Mouse (Mus musculus): ENCODE results near the gene Ndufv3. TPM values are rescaled to one million over a fixed set of nuclear protein-coding genes. Genes with fewer than 3 reads are reported as not detected.
"Not testable (repeated sequence)": the region's sequence is repeated elsewhere in the genome, so short reads cannot be mapped to it uniquely, and the experiment has no call there.

Ndufv3 gene
- polyA plus RNA-seq, 1 experiment from 2014 or later, result 225 TPM

DNA sequence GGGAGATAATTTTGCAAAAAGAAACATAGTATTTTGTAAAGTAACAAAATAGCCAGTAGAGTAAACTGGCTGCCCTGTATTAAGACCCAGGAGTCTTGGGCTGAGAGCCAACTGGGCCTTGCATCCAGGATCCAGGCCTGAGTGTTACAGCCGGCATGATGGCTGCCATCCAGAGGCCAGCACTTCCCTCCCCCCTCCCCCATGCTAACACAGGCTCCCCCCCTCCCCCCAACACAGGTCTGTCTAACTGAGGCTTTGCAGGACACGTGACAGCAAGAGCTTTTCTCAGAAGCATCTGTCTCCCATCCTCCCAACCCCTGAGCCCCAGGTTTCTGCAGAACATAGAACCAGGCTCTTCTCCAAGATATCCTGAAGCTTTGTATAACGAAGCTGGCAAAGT lies 980 bp downstream of the Ndufv3 start:
- no peaks in the 10 kb centered on the region for H3K9me3 ChIP-seq (ENCODE audit: control insufficient read depth, low read length)
- no peaks in the 10 kb centered on the region; the same call in 1 of the 2 replicates for H3K4me1 ChIP-seq (replicated peaks; ENCODE audit: control insufficient read depth, insufficient read depth, low read length)
- 19% methylated on average over 3 of the region's 3 CpGs for WGBS
- H3K27ac ChIP-seq (ENCODE audit: low read depth, low read length), result no peak overlapping the region
- peak overlapping the region; percentile 73 for H3K4me3 ChIP-seq (ENCODE audit: low read depth, low read length)
- peak overlapping the region; percentile 55 for H3K4me2 ChIP-seq (ENCODE audit: low read depth, low read length, severe bottlenecking)
- H3K36me3 ChIP-seq (ENCODE audit: control insufficient read depth, insufficient read depth, low read length), result no peaks in the 10 kb centered on the region; the same call in 1 of the 2 replicates
- no peaks in the 10 kb centered on the region for H3K27me3 ChIP-seq (ENCODE audit: control insufficient read depth, insufficient read depth, low read length)
- peak; percentile 64 for DNase-seq (ENCODE audit: low spot score)
- H3K9ac ChIP-seq (ENCODE audit: low read length), result peak overlapping the region; percentile 14; the same call in 1 of the 2 replicates
- ATAC-seq (replicated peaks; ENCODE audit: low FRiP score), result no peak

DNA sequence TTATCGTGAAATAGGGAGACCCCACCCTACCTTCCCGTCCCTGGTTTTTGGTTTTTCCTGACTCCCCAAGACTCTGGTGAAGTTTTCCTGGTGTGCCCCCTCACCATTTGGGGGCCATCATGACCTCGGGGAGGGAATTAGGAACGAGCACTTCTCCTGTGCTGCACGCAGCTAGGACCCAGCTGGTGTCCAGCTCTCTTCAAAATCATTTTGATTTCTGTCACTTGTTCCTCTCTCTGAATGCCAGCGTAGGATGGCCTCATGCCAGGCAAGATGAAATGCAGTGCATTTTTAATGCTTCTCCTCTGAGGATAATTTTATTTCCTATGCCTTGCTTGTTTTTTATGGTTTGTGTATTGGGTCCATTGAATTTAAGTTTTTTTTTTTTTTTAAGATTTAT lies 2.0 kb downstream of the Ndufv3 start:
- no peak for ATAC-seq (replicated peaks; ENCODE audit: low FRiP score)
- no peaks in the 10 kb centered on the region; the same call in 1 of the 2 replicates for H3K4me1 ChIP-seq (replicated peaks; ENCODE audit: control insufficient read depth, insufficient read depth, low read length)
- H3K9ac ChIP-seq (ENCODE audit: low read length), result no peak overlapping the region
- 93% methylated on average over 6 of the region's 6 CpGs for WGBS
- no peaks in the 10 kb centered on the region for H3K27me3 ChIP-seq (ENCODE audit: control insufficient read depth, insufficient read depth, low read length)
- no peak overlapping the region for H3K27ac ChIP-seq (ENCODE audit: low read depth, low read length)
- no peaks in the 10 kb centered on the region for H3K9me3 ChIP-seq (ENCODE audit: control insufficient read depth, low read length)
- H3K4me3 ChIP-seq (ENCODE audit: low read depth, low read length), result no peak overlapping the region
- H3K4me2 ChIP-seq (ENCODE audit: low read depth, low read length, severe bottlenecking), result no peak overlapping the region
- no peak for DNase-seq (ENCODE audit: low spot score)
- H3K36me3 ChIP-seq (ENCODE audit: control insufficient read depth, insufficient read depth, low read length), result no peaks in the 10 kb centered on the region; the same call in 1 of the 2 replicates

DNA sequence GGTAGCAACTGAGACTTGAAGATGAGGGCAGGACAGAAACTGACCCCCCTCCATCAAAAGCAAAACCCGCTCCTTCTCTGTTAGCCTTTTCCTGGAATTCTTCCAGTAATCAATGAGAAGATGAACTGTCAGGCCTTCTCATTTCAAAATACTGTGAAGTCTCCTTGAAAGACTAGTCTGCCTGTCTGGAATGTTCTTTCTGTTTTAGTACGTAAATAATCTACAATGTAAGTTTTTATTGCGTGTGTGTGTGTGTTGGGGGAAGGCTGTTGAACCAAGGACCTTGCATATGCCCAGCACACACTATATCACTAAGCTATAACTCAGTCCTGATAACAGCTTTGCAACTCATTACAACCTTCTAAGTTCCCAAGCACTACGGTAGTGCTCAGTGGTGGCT lies 5.2 kb downstream of the Ndufv3 start:
- H3K4me3 ChIP-seq (ENCODE audit: low read depth, low read length), result no peak overlapping the region
- 97% methylated on average over 4 of the region's 4 CpGs for WGBS
- H3K27ac ChIP-seq (ENCODE audit: low read depth, low read length), result no peak overlapping the region
- no peak overlapping the region for H3K9ac ChIP-seq (ENCODE audit: low read length)
- peaks cover 3% of the 10 kb centered on the region; the same call in 1 of the 2 replicates for H3K36me3 ChIP-seq (ENCODE audit: control insufficient read depth, insufficient read depth, low read length)
- ATAC-seq (replicated peaks; ENCODE audit: low FRiP score) (no peak), DNase-seq (ENCODE audit: low spot score) (no peak)
- H3K27me3 ChIP-seq (ENCODE audit: control insufficient read depth, insufficient read depth, low read length), result no peaks in the 10 kb centered on the region
- H3K4me1 ChIP-seq (replicated peaks; ENCODE audit: control insufficient read depth, insufficient read depth, low read length), result no peaks in the 10 kb centered on the region; the same call in 1 of the 2 replicates
- no peaks in the 10 kb centered on the region for H3K9me3 ChIP-seq (ENCODE audit: control insufficient read depth, low read length)
- no peak overlapping the region for H3K4me2 ChIP-seq (ENCODE audit: low read depth, low read length, severe bottlenecking)

DNA sequence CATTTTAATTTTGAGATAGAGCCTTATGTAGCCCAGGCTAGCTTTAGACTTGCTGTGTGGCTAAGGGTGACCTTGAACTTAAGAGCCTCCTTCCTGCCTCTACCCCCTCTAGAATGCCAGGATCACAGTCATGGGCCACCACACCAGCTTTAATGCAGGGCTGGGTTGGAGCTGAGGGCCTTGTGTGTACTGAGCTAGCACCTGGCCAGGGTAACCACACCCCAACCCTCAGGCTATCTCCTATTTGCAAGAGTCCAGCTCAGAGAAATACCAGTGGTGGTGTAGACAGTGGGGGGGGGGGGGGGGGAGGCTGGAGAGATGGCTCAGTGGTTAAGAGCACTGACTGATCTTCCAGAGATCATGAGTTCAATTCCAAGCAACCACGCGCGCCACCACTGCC lies 5.9 kb downstream of the Ndufv3 start:
- no peaks in the 10 kb centered on the region for H3K9me3 ChIP-seq (ENCODE audit: control insufficient read depth, low read length)
- no peak overlapping the region for H3K4me2 ChIP-seq (ENCODE audit: low read depth, low read length, severe bottlenecking)
- WGBS, result 100% methylated on average over 3 of the region's 3 CpGs
- ATAC-seq (replicated peaks; ENCODE audit: low FRiP score) (no peak), DNase-seq (ENCODE audit: low spot score) (no peak)
- H3K27ac ChIP-seq (ENCODE audit: low read depth, low read length), result no peak overlapping the region
- no peak overlapping the region for H3K9ac ChIP-seq (ENCODE audit: low read length)
- peaks cover 3% of the 10 kb centered on the region; the same call in 1 of the 2 replicates for H3K36me3 ChIP-seq (ENCODE audit: control insufficient read depth, insufficient read depth, low read length)
- H3K4me1 ChIP-seq (replicated peaks; ENCODE audit: control insufficient read depth, insufficient read depth, low read length), result no peaks in the 10 kb centered on the region; the same call in 1 of the 2 replicates
- no peaks in the 10 kb centered on the region for H3K27me3 ChIP-seq (ENCODE audit: control insufficient read depth, insufficient read depth, low read length)
- H3K4me3 ChIP-seq (ENCODE audit: low read depth, low read length), result no peak overlapping the region

DNA sequence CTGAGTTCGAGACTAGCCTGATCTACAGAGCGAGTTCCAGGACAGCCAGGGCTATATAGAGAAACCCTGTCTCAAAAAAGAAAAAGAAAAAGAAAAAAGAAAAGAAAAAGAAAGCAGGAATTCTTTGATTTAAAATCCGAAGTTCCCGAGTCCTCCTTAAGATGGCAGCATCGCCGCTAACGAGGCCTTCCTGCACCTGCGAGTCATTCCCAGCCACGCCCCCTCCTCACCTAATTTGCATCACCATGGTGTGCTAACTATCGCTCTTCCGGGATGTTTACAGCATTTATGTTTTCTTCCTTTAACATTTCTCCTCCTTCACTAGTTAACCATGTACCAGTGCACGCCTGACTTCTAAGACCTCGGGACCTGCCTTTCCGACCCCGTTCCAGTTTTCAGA lies 9.4 kb downstream of the Ndufv3 start:
- Histone ChIP-seq H3K4me2 (ENCODE audit: low read depth, low read length, severe bottlenecking) (no peak overlapping the region), H3K27ac (ENCODE audit: low read depth, low read length) (no peak overlapping the region), H3K9me3 (ENCODE audit: control insufficient read depth, low read length) (no peaks in the 10 kb centered on the region), H3K4me1 (replicated peaks; ENCODE audit: control insufficient read depth, insufficient read depth, low read length) (no peaks in the 10 kb centered on the region), H3K4me3 (ENCODE audit: low read depth, low read length) (no peak overlapping the region), H3K36me3 (ENCODE audit: control insufficient read depth, insufficient read depth, low read length) (peaks cover 3% of the 10 kb centered on the region; the same call in 1 of the 2 replicates), H3K27me3 (ENCODE audit: control insufficient read depth, insufficient read depth, low read length) (no peaks in the 10 kb centered on the region), H3K9ac (ENCODE audit: low read length) (no peak overlapping the region)
- WGBS, result 25% methylated on average over 15 of the region's 15 CpGs
- ATAC-seq (replicated peaks; ENCODE audit: low FRiP score) (no peak), DNase-seq (ENCODE audit: low spot score) (peak; percentile 72)

DNA sequence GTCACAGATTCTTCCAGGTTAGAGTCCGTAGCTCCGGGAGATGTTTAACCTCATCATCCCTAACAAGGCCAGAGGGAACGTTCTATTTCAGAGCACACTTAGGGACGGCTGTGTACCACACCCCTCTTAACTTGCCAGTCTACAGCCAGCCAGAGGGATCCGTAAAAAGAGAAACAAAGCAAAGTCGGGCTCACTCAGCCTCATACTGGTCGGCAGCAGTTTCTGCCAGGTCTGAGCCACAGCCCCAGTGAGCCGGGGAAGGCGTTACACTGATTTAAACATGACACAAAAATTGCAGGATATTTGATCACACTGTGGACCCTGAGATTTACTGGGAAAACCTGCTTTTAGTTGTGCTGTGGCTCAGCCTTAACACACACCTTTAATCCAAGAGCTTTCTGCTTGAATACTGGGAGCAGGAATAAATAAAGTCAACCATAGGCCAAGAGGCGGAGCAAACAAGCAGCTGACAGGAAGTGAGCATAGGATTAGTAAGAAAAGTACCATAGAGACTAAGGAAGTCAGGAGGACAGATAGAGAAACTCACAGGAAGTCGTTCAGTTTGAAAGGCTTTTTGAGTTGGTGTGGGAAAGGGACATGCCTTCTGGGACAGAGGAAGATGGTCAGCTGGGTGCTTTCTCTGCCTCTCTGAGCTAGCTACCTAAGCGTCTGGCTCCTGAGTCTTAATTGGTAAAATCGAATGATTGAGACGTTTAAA lies 11.7 kb downstream of the Ndufv3 start:
- Histone ChIP-seq H3K27ac (ENCODE audit: low read depth, low read length) (no peak overlapping the region), H3K4me3 (ENCODE audit: low read depth, low read length) (no peak overlapping the region), H3K36me3 (ENCODE audit: control insufficient read depth, insufficient read depth, low read length) (peaks cover 3% of the 10 kb centered on the region; the same call in 1 of the 2 replicates), H3K9me3 (ENCODE audit: control insufficient read depth, low read length) (no peaks in the 10 kb centered on the region), H3K4me1 (replicated peaks; ENCODE audit: control insufficient read depth, insufficient read depth, low read length) (peaks cover 9% of the 10 kb centered on the region; the same call in 1 of the 2 replicates), H3K4me2 (ENCODE audit: low read depth, low read length, severe bottlenecking) (no peak overlapping the region), H3K9ac (ENCODE audit: low read length) (no peak overlapping the region), H3K27me3 (ENCODE audit: control insufficient read depth, insufficient read depth, low read length) (no peaks in the 10 kb centered on the region)
- DNase-seq (ENCODE audit: low spot score) (no peak), ATAC-seq (replicated peaks; ENCODE audit: low FRiP score) (no peak)
- 90% methylated on average over 14 of the region's 14 CpGs for WGBS

DNA sequence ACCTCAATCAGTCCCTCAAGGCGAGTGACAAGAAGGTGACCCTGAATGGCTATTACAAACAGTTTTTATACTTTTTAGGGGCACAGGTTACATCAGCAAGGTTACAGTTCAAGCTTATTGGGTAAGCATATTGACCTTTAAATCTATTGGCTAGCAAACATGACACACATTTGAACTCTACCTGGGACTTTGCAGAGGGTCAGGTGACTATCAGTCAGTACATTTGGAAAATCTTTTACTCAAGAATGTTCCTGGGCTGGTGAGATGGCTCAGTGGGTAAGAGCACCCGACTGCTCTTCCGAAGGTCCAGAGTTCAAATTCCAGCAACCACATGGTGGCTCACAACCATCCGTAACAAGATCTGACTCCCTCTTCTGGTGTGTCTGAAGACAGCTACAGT lies 12.4 kb downstream of the Ndufv3 start:
- WGBS, result 92% methylated on average over 3 of the region's 4 CpGs
- DNase-seq (ENCODE audit: low spot score); H3K4me1 ChIP-seq (replicated peaks; ENCODE audit: control insufficient read depth, insufficient read depth, low read length); H3K9ac ChIP-seq (ENCODE audit: low read length); H3K27ac ChIP-seq (ENCODE audit: low read depth, low read length); H3K4me3 ChIP-seq (ENCODE audit: low read depth, low read length); H3K27me3 ChIP-seq (ENCODE audit: control insufficient read depth, insufficient read depth, low read length); H3K36me3 ChIP-seq (ENCODE audit: control insufficient read depth, insufficient read depth, low read length); H3K9me3 ChIP-seq (ENCODE audit: control insufficient read depth, low read length); ATAC-seq (replicated peaks; ENCODE audit: low FRiP score); H3K4me2 ChIP-seq (ENCODE audit: low read depth, low read length, severe bottlenecking): not testable (repeated sequence)

DNA sequence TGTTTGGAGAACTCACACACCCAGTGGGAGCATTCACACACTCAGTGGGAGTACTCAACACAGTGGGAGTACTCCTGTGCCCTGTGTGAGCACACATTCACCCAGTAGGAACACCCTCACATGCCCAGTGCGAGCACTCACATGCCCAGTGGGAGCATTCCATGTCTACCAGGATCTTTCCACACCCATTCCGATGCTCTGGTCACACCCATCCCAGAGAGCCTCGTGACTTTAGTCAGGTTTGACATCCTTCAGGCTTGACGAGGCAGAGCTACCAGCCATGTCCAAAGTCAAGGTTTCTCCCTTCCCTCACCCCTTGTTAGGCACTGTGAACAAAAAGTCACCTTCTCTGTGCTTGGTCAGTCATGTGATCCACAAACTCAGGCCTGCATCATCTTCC lies 15.4 kb downstream of the Ndufv3 start:
- Histone ChIP-seq H3K9ac (ENCODE audit: low read length) (peak overlapping the region; percentile 23), H3K4me3 (ENCODE audit: low read depth, low read length) (no peak overlapping the region), H3K9me3 (ENCODE audit: control insufficient read depth, low read length) (no peaks in the 10 kb centered on the region), H3K27ac (ENCODE audit: low read depth, low read length) (peak overlapping the region; percentile 86), H3K36me3 (ENCODE audit: control insufficient read depth, insufficient read depth, low read length) (no peaks in the 10 kb centered on the region; the same call in 1 of the 2 replicates), H3K27me3 (ENCODE audit: control insufficient read depth, insufficient read depth, low read length) (no peaks in the 10 kb centered on the region), H3K4me1 (replicated peaks; ENCODE audit: control insufficient read depth, insufficient read depth, low read length) (peaks cover 9% of the 10 kb centered on the region; the same call in 1 of the 2 replicates), H3K4me2 (ENCODE audit: low read depth, low read length, severe bottlenecking) (no peak overlapping the region; the same call in 1 of the 2 replicates)
- ATAC-seq (replicated peaks; ENCODE audit: low FRiP score) (0 out of 2 replicates have a peak, but pooled peaks have one; percentile 33), DNase-seq (ENCODE audit: low spot score) (no peak)
- 82% methylated on average over 4 of the region's 4 CpGs for WGBS

All from forebrain, embryonic 11.5 days (tissue).